Mouse (Mus musculus) embryonic fibroblast, embryonic 13.5 days (primary cell): ENCODE measurements around the gene Cacna1b. TPM values are rescaled to one million over a fixed set of nuclear protein-coding genes. Genes with fewer than 3 reads are reported as not detected.

Experiments
- H3K27ac ChIP-seq: 2 replicates; pipeline ENCODE4 v1.5.1; 2012; ENCODE audit warnings: low read length, control low read depth, inconsistent platforms; ENCODE audit not compliant: insufficient read depth
- H3K4me1 ChIP-seq: 2 replicates; pipeline ENCODE4 v1.6.1; 2011; ENCODE audit warnings: low read length; ENCODE audit not compliant: control insufficient read depth, insufficient read depth
- H3K4me3 ChIP-seq: 2 replicates; pipeline ENCODE4 v1.5.1; 2011; ENCODE audit warnings: mild to moderate bottlenecking, control low read depth, low read length; ENCODE audit not compliant: insufficient read depth
- CTCF ChIP-seq: IDR thresholded peaks from 2 replicates; pipeline ENCODE4 v1.5.1; 2011; ENCODE audit warnings: mild to moderate bottlenecking, control low read depth, low read length, moderate library complexity, borderline replicate concordance; ENCODE audit not compliant: insufficient read depth
- POLR2A ChIP-seq: IDR thresholded peaks from 2 replicates; pipeline ENCODE4 v1.6.1; 2011; ENCODE audit warnings: low read depth, mild to moderate bottlenecking, control low read depth, low read length, moderate library complexity
- polyA plus RNA-seq: library from polyadenylated mRNA; stranded (reverse); fragments of >200 nt; gene quantifications from 2 replicates; pipeline ENCODE4 v1.2.4, GENCODE M21; 2011; ENCODE audit warnings: low read depth; ENCODE audit not compliant: missing spikeins, insufficient read length

Cacna1b gene
- polyA plus RNA-seq, 1 experiment, result 1.3 TPM

GRCm38 (mm10) chr2:24775951-24776587 lies 13.1 kb upstream of the Cacna1b start:
- TF ChIP-seq CTCF, result no peak
- no peak for TF ChIP-seq POLR2A
- H3K4me3 ChIP-seq, result no peak overlapping the region
- no peak overlapping the region for H3K27ac ChIP-seq
- no peaks in the 10 kb centered on the region for H3K4me1 ChIP-seq

DNA sequence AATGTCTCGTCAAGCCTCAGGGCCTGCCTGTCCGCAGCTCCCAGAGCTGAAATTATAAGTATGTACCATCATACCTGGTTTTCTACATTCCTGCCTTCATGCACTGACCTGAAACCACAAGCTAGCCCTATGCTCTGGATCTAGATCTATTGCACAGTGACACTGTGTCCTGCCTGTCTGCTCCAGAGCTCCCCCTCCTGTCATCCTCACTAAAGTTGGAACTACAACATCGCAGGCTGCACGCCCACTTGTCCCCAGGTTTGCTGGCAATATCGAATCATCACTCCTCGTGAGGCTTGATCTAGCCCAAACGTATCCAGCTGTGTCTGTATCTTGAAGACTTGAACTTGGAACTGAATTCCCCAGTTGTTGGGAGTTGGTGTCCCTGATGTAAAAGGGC lies 11.9 kb upstream of the Cacna1b start:
- Histone ChIP-seq H3K4me3 (no peak overlapping the region), H3K4me1 (no peaks in the 10 kb centered on the region), H3K27ac (no peak overlapping the region)
- TF ChIP-seq CTCF (peak; percentile 22; the same call in 1 of the 2 replicates), POLR2A (no peak)

DNA sequence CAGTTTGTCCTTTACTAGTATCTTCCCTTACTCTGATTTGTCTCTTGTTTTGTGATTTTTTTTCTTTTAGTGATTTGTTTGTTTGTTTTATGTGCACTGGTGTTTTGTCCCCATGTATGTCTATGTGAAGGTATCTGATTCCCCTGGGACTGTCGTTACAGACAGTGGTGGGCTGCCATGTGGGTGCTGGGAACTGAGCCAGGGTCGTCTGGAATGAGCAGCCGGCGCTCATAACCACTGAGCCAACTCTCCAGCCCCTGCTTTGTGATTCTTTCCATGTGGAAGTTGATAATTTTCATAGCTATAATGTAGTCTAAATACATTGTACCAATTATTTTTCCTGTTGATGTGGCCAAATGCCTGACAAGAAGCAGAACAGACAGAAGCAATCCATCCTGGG lies 7.9 kb upstream of the Cacna1b start:
- H3K4me1 ChIP-seq, result no peaks in the 10 kb centered on the region
- no peak overlapping the region for H3K27ac ChIP-seq
- TF ChIP-seq POLR2A (no peak), CTCF (no peak)
- H3K4me3 ChIP-seq, result no peak overlapping the region

- Histone ChIP-seq H3K4me1 (peaks cover 3% of the 10 kb centered on the region; the same call in 1 of the 2 replicates), H3K27ac (no peak overlapping the region), H3K4me3 (peak overlapping the region; percentile 30)
- TF ChIP-seq CTCF (no peak), POLR2A (no peak)
Measured at GRCm38 (mm10) chr2:24762446-24762960, 449 bp downstream of the Cacna1b start.

DNA sequence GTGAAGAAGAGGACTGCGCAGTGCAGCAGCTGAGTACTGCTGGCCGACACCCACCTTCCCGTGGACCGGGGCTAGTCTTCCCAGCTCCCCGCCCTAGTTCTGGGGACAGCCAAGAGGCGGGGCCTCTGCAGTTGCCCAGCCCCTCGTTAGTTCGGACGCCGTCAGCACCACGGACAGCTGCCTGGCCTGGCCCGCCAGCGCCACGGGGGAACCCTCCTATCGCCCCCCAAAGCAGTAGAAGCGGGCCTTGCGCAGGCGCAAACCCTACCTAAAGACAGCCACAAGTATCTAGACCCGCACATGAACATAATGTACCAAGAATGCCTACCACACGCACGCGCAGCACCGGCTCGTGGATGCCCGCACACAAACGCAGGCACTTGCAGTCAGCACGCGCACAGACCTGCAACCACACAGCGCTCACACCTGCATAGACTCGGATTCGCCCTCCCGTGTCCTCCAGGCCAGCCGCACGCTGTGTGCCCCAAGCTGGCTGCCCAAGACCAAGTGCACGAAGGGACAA lies 968 bp downstream of the Cacna1b start:
- H3K4me3 ChIP-seq, result peak overlapping the region; percentile 30
- no peak for TF ChIP-seq POLR2A
- no peak for TF ChIP-seq CTCF
- H3K27ac ChIP-seq, result no peak overlapping the region
- peaks cover 3% of the 10 kb centered on the region; the same call in 1 of the 2 replicates for H3K4me1 ChIP-seq

DNA sequence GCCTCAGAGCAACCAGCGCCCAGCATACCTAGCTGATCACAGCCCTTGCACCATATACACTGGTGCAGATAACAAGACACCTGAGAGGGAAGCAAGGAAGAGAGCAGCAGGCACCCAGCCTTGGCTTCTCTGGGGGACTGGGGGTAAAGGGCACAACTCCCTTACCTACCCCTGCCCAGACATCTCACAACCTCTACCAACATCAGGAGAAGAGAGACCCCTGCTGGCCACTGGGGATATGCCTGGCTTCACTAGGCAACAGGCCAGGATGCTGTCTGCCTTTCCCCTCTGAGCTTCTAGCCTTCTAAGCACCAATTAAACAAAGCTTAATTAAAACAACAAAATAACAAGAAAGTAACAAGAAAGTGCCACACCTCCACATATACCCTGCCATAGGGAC lies 7.7 kb downstream of the Cacna1b start:
- Histone ChIP-seq H3K4me3 (no peak overlapping the region), H3K27ac (no peak overlapping the region), H3K4me1 (no peaks in the 10 kb centered on the region)
- TF ChIP-seq POLR2A (no peak), CTCF (peak; percentile 24; the same call in 1 of the 2 replicates)

DNA sequence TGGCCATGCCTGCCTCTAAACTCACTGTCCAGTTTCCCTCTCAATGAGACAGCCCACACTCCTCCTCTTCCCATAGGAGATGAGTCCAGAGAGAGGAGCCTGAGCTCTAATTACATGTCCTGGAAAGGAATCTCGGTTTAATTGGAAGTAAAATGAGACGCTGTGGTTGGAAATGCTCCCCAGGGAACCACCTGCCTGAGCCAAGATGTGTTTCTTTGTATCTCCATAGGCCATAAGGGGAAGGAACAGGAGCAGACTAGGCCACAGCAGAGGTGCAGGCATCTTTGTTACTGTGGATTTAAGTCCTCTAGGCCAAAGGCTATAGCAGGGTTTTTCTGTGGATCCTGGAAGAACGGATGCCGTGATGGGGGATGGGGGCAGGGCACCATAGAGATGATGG lies 10.4 kb downstream of the Cacna1b start:
- no peaks in the 10 kb centered on the region for H3K4me1 ChIP-seq
- TF ChIP-seq CTCF, result no peak
- TF ChIP-seq POLR2A, result no peak
- no peak overlapping the region for H3K27ac ChIP-seq
- H3K4me3 ChIP-seq, result no peak overlapping the region

DNA sequence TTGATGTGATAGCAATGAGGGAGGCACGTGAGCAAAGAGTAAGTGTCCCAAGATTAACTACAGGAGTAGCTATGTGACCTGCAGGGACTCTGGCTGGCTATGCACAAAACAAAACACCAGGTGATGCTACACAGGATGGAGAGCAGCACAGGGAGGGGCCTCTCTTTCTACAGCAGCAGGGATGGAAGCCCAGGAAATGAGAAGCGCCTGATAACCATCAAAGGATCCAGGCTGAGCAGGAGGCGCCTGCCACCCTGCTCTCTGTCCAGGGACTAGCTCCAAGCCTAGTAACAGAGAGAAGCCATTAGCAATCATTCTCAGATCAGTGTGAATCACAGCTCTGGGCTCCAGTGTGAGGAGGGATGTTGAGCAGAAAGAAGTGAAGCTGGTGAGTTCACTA lies 12.9 kb downstream of the Cacna1b start:
- H3K4me1 ChIP-seq, result no peaks in the 10 kb centered on the region
- H3K27ac ChIP-seq, result no peak overlapping the region
- no peak for TF ChIP-seq CTCF
- H3K4me3 ChIP-seq, result no peak overlapping the region

DNA sequence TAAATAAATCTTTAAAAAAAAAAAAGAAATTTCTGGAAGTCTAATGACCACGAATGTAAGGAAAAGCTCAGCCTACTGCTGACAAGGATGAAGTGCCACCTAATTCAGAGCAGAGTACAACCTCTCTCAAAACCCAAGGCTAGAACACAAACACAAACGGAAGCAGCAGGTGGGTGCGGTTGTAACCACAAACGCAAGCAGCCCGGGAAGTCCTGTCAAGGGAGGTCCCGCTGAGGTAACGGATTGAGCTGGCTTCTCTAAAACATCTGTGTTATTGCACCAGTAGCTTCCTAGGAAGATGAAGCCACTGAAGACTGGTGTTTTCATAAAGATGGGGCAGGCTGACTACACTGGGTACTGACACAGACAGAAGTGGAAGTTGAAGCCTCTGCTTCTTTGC lies 15.1 kb downstream of the Cacna1b start:
- no peak for TF ChIP-seq POLR2A
- no peak overlapping the region for H3K27ac ChIP-seq
- H3K4me1 ChIP-seq, result no peaks in the 10 kb centered on the region
- H3K4me3 ChIP-seq, result no peak overlapping the region

DNA sequence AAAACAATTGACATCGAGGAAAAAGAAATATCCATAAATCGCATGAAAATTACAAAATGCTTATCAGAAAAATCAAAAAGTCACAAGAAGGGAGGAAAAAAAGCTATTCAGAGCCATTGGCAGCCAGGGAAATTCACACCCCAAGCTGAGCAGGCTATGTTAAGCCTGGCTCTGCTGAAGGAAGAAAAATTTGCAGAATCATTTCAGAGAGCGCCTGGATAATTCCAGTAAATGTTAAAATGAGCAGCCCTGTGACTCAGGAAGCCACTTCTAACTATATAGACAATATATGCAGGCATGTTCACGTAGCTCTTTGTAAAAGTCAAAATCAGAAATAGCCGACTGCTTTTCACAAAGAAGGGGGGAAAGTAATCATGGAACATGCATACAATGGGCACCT lies 23.3 kb downstream of the Cacna1b start:
- TF ChIP-seq CTCF, result no peak
- TF ChIP-seq POLR2A, result no peak
- Histone ChIP-seq H3K4me3 (no peak overlapping the region), H3K4me1 (no peaks in the 10 kb centered on the region)

More for the DNA sequence above, 23.3 kb downstream of the Cacna1b start:
- no peak overlapping the region for H3K27ac ChIP-seq
